Mouse (Mus musculus) liver, embryonic 13.5 days (tissue): ENCODE data around the gene Ogfod1. TPM values are rescaled to one million over a fixed set of nuclear protein-coding genes. Genes with fewer than 3 reads are reported as not detected.

Source experiments
- ATAC-seq: fragments of 200-750 bp; cut with Nextera tagmentation; 2 replicates; pipeline ENCODE4 v1.8.0; 2017; ENCODE audit warnings: low read depth, mild to moderate bottlenecking, moderate number of reproducible peaks, moderate library complexity
- DNase-seq: peaks from one replicate; pipeline ENCODE4 v3.0.0; 2022
- H3K27ac ChIP-seq: fragments of 300-500 bp; sonication (generic); 2 replicates; pipeline ENCODE4 v1.5.1; 2015; ENCODE audit warnings: moderate library complexity, mild to moderate bottlenecking, inconsistent platforms
- H3K27me3 ChIP-seq: fragments of 300-500 bp; sonication (generic); 2 replicates; pipeline ENCODE4 v1.6.1; 2015; ENCODE audit warnings: mild to moderate bottlenecking, inconsistent platforms
- H3K36me3 ChIP-seq: fragments of 300-500 bp; sonication (generic); 2 replicates; pipeline ENCODE4 v1.6.1; 2015; ENCODE audit warnings: mild to moderate bottlenecking, inconsistent platforms
- H3K4me1 ChIP-seq: fragments of 300-500 bp; sonication (generic); replicated peaks from 2 replicates; pipeline ENCODE4 v1.6.1; 2015; ENCODE audit warnings: inconsistent platforms
- H3K4me2 ChIP-seq: fragments of 300-500 bp; sonication (generic); 2 replicates; pipeline ENCODE4 v1.6.1; 2015; ENCODE audit warnings: inconsistent platforms, mild to moderate bottlenecking, moderate library complexity
- H3K4me3 ChIP-seq: fragments of 300-500 bp; sonication (generic); replicated peaks from 2 replicates; pipeline ENCODE4 v1.5.1; 2015; ENCODE audit warnings: mild to moderate bottlenecking, inconsistent platforms
- H3K9ac ChIP-seq: fragments of 300-500 bp; sonication (generic); 2 replicates; pipeline ENCODE4 v1.6.1; 2015; ENCODE audit warnings: mild to moderate bottlenecking, inconsistent platforms
- H3K9me3 ChIP-seq: fragments of 300-500 bp; sonication (generic); replicated peaks from 2 replicates; pipeline ENCODE4 v1.6.1; 2016; ENCODE audit warnings: inconsistent platforms
- WGBS: fragments of 180-500 bp; shearing (Covaris S2); methylation state at CpG from one replicate; pipeline ENCODE4 v1.1.7; 2015; ENCODE audit not compliant: insufficient replicate concordance; 5-methylcytosine and 5-hydroxymethylcytosine counted together
- polyA plus RNA-seq: library from polyadenylated mRNA; unstranded; fragments of >200 nt; fragmentation: Nextera tagmentation; extraction: Ambion mirVana; gene quantifications from 2 replicates; pipeline ENCODE4 v1.2.1, GENCODE M21; 2015

Ogfod1 gene
- polyA plus RNA-seq, 1 experiment from 2014 or later, result 4.8 TPM

- ATAC-seq (peak; percentile 27; the same call in 1 of the 2 replicates), DNase-seq (no peak)
- Histone ChIP-seq H3K27ac (peak overlapping the region; percentile 94), H3K36me3 (no peaks in the 10 kb centered on the region), H3K4me1 (peaks cover 70% of the 10 kb centered on the region), H3K4me2 (peak overlapping the region; percentile 48), H3K27me3 (no peaks in the 10 kb centered on the region), H3K4me3 (no peak overlapping the region), H3K9me3 (no peaks in the 10 kb centered on the region), H3K9ac (no peak overlapping the region)
- WGBS, result 55% methylated on average over 6 of the region's 6 CpGs
Observed at GRCm38 (mm10) chr8:94110526-94111177, 73.7 kb downstream of the Ogfod1 start.

- peak overlapping the region; percentile 71 for H3K27ac ChIP-seq
- H3K9me3 ChIP-seq, result no peaks in the 10 kb centered on the region
- no peaks in the 10 kb centered on the region for H3K36me3 ChIP-seq
- 29% methylated on average over 1 of the region's 1 CpGs for WGBS
- 0 out of 2 replicates have a peak, but pooled peaks cover 7% of the 10 kb centered on the region for H3K27me3 ChIP-seq
- ATAC-seq, result no peak
- no peak overlapping the region for H3K4me3 ChIP-seq
- H3K4me2 ChIP-seq, result peak overlapping the region; percentile 44
- peaks cover 55% of the 10 kb centered on the region for H3K4me1 ChIP-seq
- no peak for DNase-seq
- H3K9ac ChIP-seq, result peak overlapping the region; percentile 33; the same call in 1 of the 2 replicates
Observed at GRCm38 (mm10) chr8:94113435-94113834, 76.4 kb downstream of the Ogfod1 start.

- Histone ChIP-seq H3K36me3 (no peaks in the 10 kb centered on the region), H3K4me1 (peaks cover 55% of the 10 kb centered on the region), H3K27ac (peak overlapping the region; percentile 71; the same call in 1 of the 2 replicates), H3K4me3 (no peak overlapping the region), H3K4me2 (no peak overlapping the region), H3K27me3 (0 out of 2 replicates have a peak, but pooled peaks cover 7% of the 10 kb centered on the region), H3K9me3 (no peaks in the 10 kb centered on the region), H3K9ac (no peak overlapping the region)
- DNase-seq, result no peak
- 74% methylated on average over 2 of the region's 2 CpGs for WGBS
- no peak for ATAC-seq
Observed at GRCm38 (mm10) chr8:94113972-94114371, 77.0 kb downstream of the Ogfod1 start.

Other genes starting within 250 kb of the Ogfod1 start
- 0.42 and 0.62 TPM in 2 replicates for gene Gnao1, start 227.2 kb upstream of the Ogfod1 start, polyA plus RNA-seq
- 44.1 and 45.6 TPM in 2 replicates for gene Amfr, start 24.4 kb upstream of the Ogfod1 start, polyA plus RNA-seq
- 97.3 and 110 TPM in 2 replicates for gene Nudt21, start 167 bp upstream of the Ogfod1 start, polyA plus RNA-seq
- 2.9 and 4.2 TPM in 2 replicates for gene Bbs2, start 61.7 kb downstream of the Ogfod1 start, polyA plus RNA-seq
- 0.78 and 0.98 TPM in 2 replicates for gene Mt4, start 100.0 kb downstream of the Ogfod1 start, polyA plus RNA-seq
- gene Mt3, start 115.4 kb downstream of the Ogfod1 start, polyA plus RNA-seq, result 0.45 and 0.47 TPM in 2 replicates
- gene Mt2, start 135.5 kb downstream of the Ogfod1 start, polyA plus RNA-seq, result 1,104 and 1,162 TPM in 2 replicates
- 3,562 and 4,215 TPM in 2 replicates for gene Mt1, start 141.9 kb downstream of the Ogfod1 start, polyA plus RNA-seq
- gene Nup93, start 177.4 kb downstream of the Ogfod1 start, polyA plus RNA-seq, result 58.7 and 65.6 TPM in 2 replicates